Mouse (Mus musculus): ENCODE measurements around the gene Bcl2l13. TPM values are rescaled to one million over a fixed set of nuclear protein-coding genes. Genes with fewer than 3 reads are reported as not detected.
A peak's percentile ranks its signal among the peaks of the same experiment; 100 is the strongest.

Gene Bcl2l13
- total and polyA plus RNA-seq, 3 experiments: 43.7 to 49.9 TPM; not detected in 1

GRCm38 (mm10) chr6:120909501-120909900 is 73.5 kb downstream of the Bcl2l13 start:
- Histone ChIP-seq H3K27me3 (ENCODE audit: control insufficient read depth in 1 of 2, insufficient read depth in 2 of 2, low read length in 2 of 2) (no peaks in the 10 kb centered on the region), H3K79me2 (ENCODE audit: control insufficient read depth, insufficient read depth, low read length, poor library complexity) (peaks cover 9% of the 10 kb centered on the region), H3K4me1 (ENCODE audit: control insufficient read depth in 1 of 2, insufficient read depth in 2 of 2, low read length in 2 of 2) (peaks cover 29 to 63% of the 10 kb centered on the region in 2 experiments), H3K9me3 (replicated peaks; ENCODE audit: insufficient read depth, low read length) (no peaks in the 10 kb centered on the region), H3K27ac (ENCODE audit: control insufficient read depth, low read depth, low read length) (peak overlapping the region; percentile 50), H3K9ac (ENCODE audit: control insufficient read depth, low read depth, low read length, poor library complexity, severe bottlenecking) (no peak overlapping the region), H3K36me3 (ENCODE audit: control insufficient read depth in 1 of 2, insufficient read depth in 2 of 2, low read length in 2 of 2) (peaks cover 2 to 53% of the 10 kb centered on the region in 2 experiments), H3K4me3 (ENCODE audit: control insufficient read depth in 1 of 2, insufficient read depth in 1 of 2, low read depth in 2 of 2, low read length in 2 of 2) (no peak overlapping the region)
- DNase-seq (ENCODE audit: low read depth, low spot score): peak; percentile 57
- TF ChIP-seq HCFC1 (IDR thresholded peaks at IDR 0.05; ENCODE audit: low read depth, low read length) (no peak), ZKSCAN1 (IDR thresholded peaks at IDR 0.05; ENCODE audit: low read depth, low read length) (no peak), ZNF384 (IDR thresholded peaks at IDR 0.05; ENCODE audit: low read depth, low read length) (no peak), MAFK (IDR thresholded peaks at IDR 0.05; ENCODE audit: borderline replicate concordance, low read depth, low read length) (no peak), MXI1 (IDR thresholded peaks at IDR 0.05; ENCODE audit: low read depth, low read length) (no peak), CTCF (IDR thresholded peaks at IDR 0.05 in 2 of 3, conservative IDR thresholded peaks at IDR 0.05 in 1 of 3; ENCODE audit: control insufficient read depth in 1 of 3, insufficient read depth in 1 of 3, low read depth in 2 of 3, low read length in 3 of 3, poor library complexity in 1 of 3, severe bottlenecking in 1 of 3) (peak; percentile 11 to 62 (median 57); a peak in 4 of 6 replicates), USF1 (IDR thresholded peaks at IDR 0.05; ENCODE audit: low read depth, low read length) (no peak), UBTF (IDR thresholded peaks at IDR 0.05; ENCODE audit: borderline replicate concordance, insufficient read depth, low read depth, low read length) (no peak), SIN3A (IDR thresholded peaks at IDR 0.05; ENCODE audit: low read length) (no peak; the same call in 1 of the 2 replicates), ELF1 (IDR thresholded peaks at IDR 0.05; ENCODE audit: low read depth, low read length) (no peak), TAL1 (IDR thresholded peaks at IDR 0.05; ENCODE audit: low read length) (no peak), POLR2AphosphoS5 (IDR thresholded peaks at IDR 0.05; ENCODE audit: borderline replicate concordance, low read depth, low read length) (no peak), MYC (IDR thresholded peaks at IDR 0.05; ENCODE audit: low read depth, low read length) (no peak), GABPA (IDR thresholded peaks at IDR 0.05; ENCODE audit: low read depth, low read length) (no peak), POLR2A (IDR thresholded peaks at IDR 0.05; ENCODE audit: control insufficient read depth in 1 of 2, insufficient read depth in 1 of 2, low read depth in 1 of 2, low read length in 2 of 2, poor library complexity in 1 of 2) (no peak), SMC3 (IDR thresholded peaks at IDR 0.05; ENCODE audit: low read depth, low read length) (peak; percentile 53), NELFE (IDR thresholded peaks at IDR 0.05; ENCODE audit: low read depth, low read length) (no peak), TCF12 (IDR thresholded peaks at IDR 0.05; ENCODE audit: low read depth, low read length) (no peak), USF2 (IDR thresholded peaks at IDR 0.05; ENCODE audit: borderline replicate concordance in 1 of 2, insufficient read depth in 1 of 2, low read depth in 1 of 2, low read length in 2 of 2) (no peak), RAD21 (IDR thresholded peaks at IDR 0.05; ENCODE audit: low read depth, low read length) (peak; percentile 63), MAZ (IDR thresholded peaks at IDR 0.05; ENCODE audit: low read depth, low read length) (no peak), MEF2A (IDR thresholded peaks at IDR 0.05; ENCODE audit: extremely low read depth, insufficient replicate concordance, low read depth, low read length, poor library complexity, severe bottlenecking) (no peak), JUND (IDR thresholded peaks at IDR 0.05; ENCODE audit: low read depth, low read length) (no peak), E2F4 (IDR thresholded peaks at IDR 0.05; ENCODE audit: borderline replicate concordance, low read depth, low read length) (no peak), ZC3H11A (IDR thresholded peaks at IDR 0.05; ENCODE audit: low read depth, low read length) (peak; percentile 41), ZMIZ1 (IDR thresholded peaks at IDR 0.05; ENCODE audit: low read depth, low read length) (no peak), CHD1 (IDR thresholded peaks at IDR 0.05; ENCODE audit: low read depth, low read length) (no peak), POLR2AphosphoS2 (IDR thresholded peaks at IDR 0.05; ENCODE audit: low read length) (no peak), CHD2 (IDR thresholded peaks at IDR 0.05; ENCODE audit: low read length) (no peak), GATA1 (IDR thresholded peaks at IDR 0.05; ENCODE audit: low read depth, low read length) (no peak)

Measured in MEL (cell line).